Mouse (Mus musculus) MEL (cell line): ENCODE measurements around the gene Egfl7. TPM values are rescaled to one million over a fixed set of nuclear protein-coding genes. Genes with fewer than 3 reads are reported as not detected.

Source experiments
- DNase-seq: peaks from one replicate; pipeline ENCODE4 v3.0.0; 2011; ENCODE audit warnings: low read depth, low spot score
- H3K27ac ChIP-seq: 2 replicates; pipeline ENCODE4 v1.5.1; 2012; ENCODE audit warnings: low read depth, mild to moderate bottlenecking, control low read depth, low read length, moderate library complexity; ENCODE audit not compliant: control insufficient read depth
- H3K27me3 ChIP-seq, 2 experiments: fragments of 150-350 bp in 1 of 2; sonication (generic) in 1 of 2; 2 replicates each; pipeline ENCODE4 v1.6.1; 2012; ENCODE audit warnings: low read length in 2 of 2, mild to moderate bottlenecking in 2 of 2, improper control_type of control experiment in 1 of 2, moderate library complexity in 1 of 2; ENCODE audit not compliant: insufficient read depth in 2 of 2, control insufficient read depth in 1 of 2
- H3K36me3 ChIP-seq, 2 experiments: 2 replicates each; pipeline ENCODE4 v1.6.1; 2012 to 2014; ENCODE audit warnings: low read length in 2 of 2, improper control_type of control experiment in 1 of 2, inconsistent platforms in 1 of 2, mild to moderate bottlenecking in 1 of 2; ENCODE audit not compliant: insufficient read depth in 2 of 2, control insufficient read depth in 1 of 2
- H3K4me1 ChIP-seq, 2 experiments: fragments of 150-350 bp in 1 of 2; sonication (generic) in 1 of 2; 2 replicates each; pipeline ENCODE4 v1.6.1; 2012; ENCODE audit warnings: low read length in 2 of 2, improper control_type of control experiment in 1 of 2, mild to moderate bottlenecking in 1 of 2; ENCODE audit not compliant: insufficient read depth in 2 of 2, control insufficient read depth in 1 of 2
- H3K4me3 ChIP-seq, 2 experiments: fragments of 150-350 bp in 1 of 2; sonication (generic) in 1 of 2; 2 replicates each; pipeline ENCODE4 v1.5.1; 2012; ENCODE audit warnings: low read depth in 2 of 2, low read length in 2 of 2, mild to moderate bottlenecking in 2 of 2, moderate library complexity in 2 of 2, control low read depth in 1 of 2, improper control_type of control experiment in 1 of 2; ENCODE audit not compliant: control insufficient read depth in 1 of 2, insufficient read depth in 1 of 2
- H3K79me2 ChIP-seq: 2 replicates; pipeline ENCODE4 v1.6.1; 2012; ENCODE audit warnings: mild to moderate bottlenecking, low read length, moderate library complexity; ENCODE audit not compliant: control insufficient read depth, poor library complexity, insufficient read depth
- H3K9ac ChIP-seq: 2 replicates; pipeline ENCODE4 v1.6.1; 2012; ENCODE audit warnings: low read depth, mild to moderate bottlenecking, control low read depth, low read length, moderate library complexity; ENCODE audit not compliant: control insufficient read depth, poor library complexity, severe bottlenecking
- H3K9me3 ChIP-seq: fragments of 150-350 bp; sonication (generic); replicated peaks from 2 replicates; pipeline ENCODE4 v1.6.1; 2012; ENCODE audit warnings: mild to moderate bottlenecking, low read length, improper control_type of control experiment, moderate library complexity; ENCODE audit not compliant: insufficient read depth
- CHD1 ChIP-seq: IDR thresholded peaks from 2 replicates; pipeline ENCODE4 v1.6.1; 2012; ENCODE audit warnings: low read depth, mild to moderate bottlenecking, inconsistent platforms, low read length, improper control_type of control experiment
- CHD2 ChIP-seq: IDR thresholded peaks from 2 replicates; pipeline ENCODE4 v1.6.1; 2011; ENCODE audit warnings: low read length, improper control_type of control experiment
- CTCF ChIP-seq, 3 experiments: IDR thresholded peaks in 2 of 3; conservative IDR thresholded peaks in 1 of 3; 2 replicates each; pipeline ENCODE4 v1.5.1; 2011 to 2012; ENCODE audit warnings: low read length in 3 of 3, low read depth in 2 of 3, mild to moderate bottlenecking in 2 of 3, improper control_type of control experiment in 1 of 3, inconsistent platforms in 1 of 3, mixed read lengths in 1 of 3, moderate library complexity in 1 of 3; ENCODE audit not compliant: control insufficient read depth in 1 of 3, insufficient read depth in 1 of 3, poor library complexity in 1 of 3, severe bottlenecking in 1 of 3
- ELF1 ChIP-seq: IDR thresholded peaks from 2 replicates; pipeline ENCODE4 v1.6.1; 2014; ENCODE audit warnings: low read depth, mild to moderate bottlenecking, inconsistent platforms, low read length, improper control_type of control experiment, moderate library complexity
- EP300 ChIP-seq, 2 experiments: IDR thresholded peaks; 2 replicates each; pipeline ENCODE4 v1.6.1; 2011; ENCODE audit warnings: improper control_type of control experiment in 2 of 2, low read length in 2 of 2, low read depth in 1 of 2, mild to moderate bottlenecking in 1 of 2
- GABPA ChIP-seq: IDR thresholded peaks from 2 replicates; pipeline ENCODE4 v1.6.1; 2012; ENCODE audit warnings: low read depth, mild to moderate bottlenecking, inconsistent platforms, low read length, improper control_type of control experiment, moderate library complexity
- GATA1 ChIP-seq: IDR thresholded peaks from 2 replicates; pipeline ENCODE4 v1.6.1; 2011; ENCODE audit warnings: low read depth, low read length, improper control_type of control experiment
- HCFC1 ChIP-seq: IDR thresholded peaks from 2 replicates; pipeline ENCODE4 v1.6.1; 2012; ENCODE audit warnings: low read depth, mild to moderate bottlenecking, inconsistent platforms, low read length, improper control_type of control experiment, moderate library complexity
- JUND ChIP-seq: IDR thresholded peaks from 2 replicates; pipeline ENCODE4 v1.6.1; 2011; ENCODE audit warnings: low read depth, mild to moderate bottlenecking, improper control_type of control experiment, low read length
- KAT2A ChIP-seq: conservative IDR thresholded peaks from 2 replicates; pipeline ENCODE4 v1.6.1; 2012; ENCODE audit warnings: low read depth, low read length, improper control_type of control experiment, inconsistent platforms
- MAFK ChIP-seq: IDR thresholded peaks from 2 replicates; pipeline ENCODE4 v1.6.1; 2011; ENCODE audit warnings: low read depth, mild to moderate bottlenecking, low read length, improper control_type of control experiment, borderline replicate concordance
- MAZ ChIP-seq: IDR thresholded peaks from 2 replicates; pipeline ENCODE4 v1.6.1; 2012; ENCODE audit warnings: low read depth, mild to moderate bottlenecking, inconsistent platforms, low read length, improper control_type of control experiment
- MEF2A ChIP-seq: IDR thresholded peaks from 2 replicates; pipeline ENCODE4 v1.6.1; 2014; ENCODE audit warnings: low read depth, mild to moderate bottlenecking, inconsistent platforms, low read length, improper control_type of control experiment; ENCODE audit not compliant: poor library complexity, insufficient replicate concordance, severe bottlenecking; ENCODE audit errors: extremely low read depth
- MXI1 ChIP-seq: IDR thresholded peaks from 2 replicates; pipeline ENCODE4 v1.6.1; 2011; ENCODE audit warnings: mild to moderate bottlenecking, low read depth, low read length, improper control_type of control experiment
- MYC ChIP-seq: IDR thresholded peaks from 2 replicates; pipeline ENCODE4 v1.6.1; 2011; ENCODE audit warnings: low read depth, mild to moderate bottlenecking, low read length, improper control_type of control experiment, moderate library complexity
- NELFE ChIP-seq: IDR thresholded peaks from 2 replicates; pipeline ENCODE4 v1.6.1; 2011; ENCODE audit warnings: low read depth, low read length, improper control_type of control experiment
- POLR2AphosphoS2 ChIP-seq: IDR thresholded peaks from 2 replicates; pipeline ENCODE4 v1.6.1; 2011; ENCODE audit warnings: low read length, improper control_type of control experiment
- SIN3A ChIP-seq: IDR thresholded peaks from 2 replicates; pipeline ENCODE4 v1.6.1; 2012; ENCODE audit warnings: low read length, improper control_type of control experiment, inconsistent platforms
- SMC3 ChIP-seq: IDR thresholded peaks from 2 replicates; pipeline ENCODE4 v1.6.1; 2011; ENCODE audit warnings: low read depth, low read length, improper control_type of control experiment
- TAL1 ChIP-seq: IDR thresholded peaks from 2 replicates; pipeline ENCODE4 v1.6.1; 2012; ENCODE audit warnings: mild to moderate bottlenecking, inconsistent platforms, low read length, moderate library complexity, mixed read lengths
- TBP ChIP-seq: IDR thresholded peaks from 2 replicates; pipeline ENCODE4 v1.8.0; 2011; ENCODE audit warnings: low read depth, low read length, improper control_type of control experiment
- UBTF ChIP-seq: IDR thresholded peaks from 2 replicates; pipeline ENCODE4 v1.6.1; 2012; ENCODE audit warnings: low read depth, mild to moderate bottlenecking, inconsistent platforms, low read length, improper control_type of control experiment, moderate library complexity, borderline replicate concordance; ENCODE audit not compliant: insufficient read depth
- USF2 ChIP-seq, 2 experiments: IDR thresholded peaks; 2 replicates each; pipeline ENCODE4 v1.6.1; 2011 to 2012; ENCODE audit warnings: improper control_type of control experiment in 2 of 2, low read length in 2 of 2, borderline replicate concordance in 1 of 2, inconsistent platforms in 1 of 2, low read depth in 1 of 2, mild to moderate bottlenecking in 1 of 2; ENCODE audit not compliant: insufficient read depth in 1 of 2
- ZKSCAN1 ChIP-seq: IDR thresholded peaks from 2 replicates; pipeline ENCODE4 v1.6.1; 2012; ENCODE audit warnings: low read depth, mild to moderate bottlenecking, inconsistent platforms, low read length, improper control_type of control experiment, moderate library complexity
- ZMIZ1 ChIP-seq: IDR thresholded peaks from 2 replicates; pipeline ENCODE4 v1.6.1; 2012; ENCODE audit warnings: low read depth, mild to moderate bottlenecking, inconsistent platforms, low read length, improper control_type of control experiment, moderate library complexity
- ZNF384 ChIP-seq: IDR thresholded peaks from 2 replicates; pipeline ENCODE4 v1.6.1; 2012; ENCODE audit warnings: low read depth, mild to moderate bottlenecking, inconsistent platforms, low read length, improper control_type of control experiment
- polyA plus RNA-seq, 2 experiments: library from polyadenylated mRNA; stranded (reverse) in 1 of 2; unstranded in 1 of 2; fragments of >175 nt in 1 of 2; fragments of >200 nt in 1 of 2; gene quantifications; 2 replicates each; pipeline versions ENCODE4 v1.2.1 to v1.2.4; 2012; ENCODE audit warnings: low replicate concordance in 2 of 2, low read depth in 1 of 2; ENCODE audit not compliant: insufficient read length in 2 of 2, insufficient read depth in 1 of 2, missing spikeins in 1 of 2
- total RNA-seq: library from RNA; depleted of rRNA; stranded (reverse); fragments of 300-350 nt; gene quantifications from 2 replicates; pipeline ENCODE4 v1.2.3, GENCODE M21; 2012

The Egfl7 gene
- total and polyA plus RNA-seq, 3 experiments = 73.9 to 125 TPM; not detected in 1

- TF ChIP-seq CTCF (IDR thresholded peaks at IDR 0.05 in 2 of 3, conservative IDR thresholded peaks at IDR 0.05 in 1 of 3; ENCODE audit: control insufficient read depth in 1 of 3, insufficient read depth in 1 of 3, low read depth in 2 of 3, low read length in 3 of 3, poor library complexity in 1 of 3, severe bottlenecking in 1 of 3) = no peak
- TF ChIP-seq POLR2AphosphoS2 = no peak
- TF ChIP-seq SIN3A = no peak
- no peak for TF ChIP-seq MAFK
- TF ChIP-seq MXI1 = no peak
- TF ChIP-seq MYC = no peak
- TF ChIP-seq GATA1 = no peak
- TF ChIP-seq JUND = no peak
- no peak for TF ChIP-seq ELF1
- no peak for TF ChIP-seq ZKSCAN1
- TF ChIP-seq CHD2 = no peak
- TF ChIP-seq KAT2A = no peak
- TF ChIP-seq CHD1 = no peak
- no peak for TF ChIP-seq ZNF384
- TF ChIP-seq GABPA = no peak
- TF ChIP-seq TBP = no peak
- TF ChIP-seq SMC3 = no peak
- no peak for TF ChIP-seq EP300 (IDR thresholded peaks at IDR 0.05; ENCODE audit: low read depth in 1 of 2, low read length in 2 of 2)
- no peak for TF ChIP-seq USF2 (IDR thresholded peaks at IDR 0.05; ENCODE audit: borderline replicate concordance in 1 of 2, insufficient read depth in 1 of 2, low read depth in 1 of 2, low read length in 2 of 2)
- no peak for TF ChIP-seq HCFC1
- Histone ChIP-seq H3K79me2 (no peaks in the 10 kb centered on the region), H3K9ac (no peak overlapping the region), H3K4me3 (no peak overlapping the region), H3K9me3 (no peaks in the 10 kb centered on the region), H3K36me3 (no peaks in the 10 kb centered on the region), H3K27ac (no peak overlapping the region), H3K27me3 (peaks cover 4 to 15% of the 10 kb centered on the region in 2 experiments), H3K4me1 (no peaks in the 10 kb centered on the region)
- DNase-seq = no peak
Measured at GRCm38 (mm10) chr2:26611054-26611453, 31.2 kb downstream of the Egfl7 start.

- Histone ChIP-seq H3K9ac (no peak overlapping the region), H3K4me1 (no peaks in the 10 kb centered on the region), H3K9me3 (no peaks in the 10 kb centered on the region), H3K27ac (no peak overlapping the region), H3K79me2 (no peaks in the 10 kb centered on the region), H3K27me3 (peaks cover 4 to 14% of the 10 kb centered on the region in 2 experiments), H3K4me3 (no peak overlapping the region), H3K36me3 (no peaks in the 10 kb centered on the region)
- no peak for TF ChIP-seq MAZ
- TF ChIP-seq NELFE = no peak
- no peak for TF ChIP-seq UBTF
- no peak for TF ChIP-seq CTCF (IDR thresholded peaks at IDR 0.05 in 2 of 3, conservative IDR thresholded peaks at IDR 0.05 in 1 of 3; ENCODE audit: control insufficient read depth in 1 of 3, insufficient read depth in 1 of 3, low read depth in 2 of 3, low read length in 3 of 3, poor library complexity in 1 of 3, severe bottlenecking in 1 of 3)
- TF ChIP-seq EP300 (IDR thresholded peaks at IDR 0.05; ENCODE audit: low read depth in 1 of 2, low read length in 2 of 2) = no peak
- no peak for TF ChIP-seq ZMIZ1
- TF ChIP-seq JUND = no peak
- no peak for TF ChIP-seq MEF2A
- TF ChIP-seq SMC3 = no peak
- no peak for TF ChIP-seq KAT2A
- no peak for TF ChIP-seq TAL1
- TF ChIP-seq MAFK = no peak
- TF ChIP-seq GABPA = no peak
- no peak for DNase-seq
Measured at GRCm38 (mm10) chr2:26611896-26612295, 32.1 kb downstream of the Egfl7 start.
